Mouse (Mus musculus) CH12.LX (cell line): ENCODE data around the gene Ctbp2.

Experiments used
- CTCF ChIP-seq, 2 experiments: IDR thresholded peaks in 1 of 2; conservative IDR thresholded peaks in 1 of 2; 2 replicates each; pipeline ENCODE4 v1.5.1; 2011 to 2012; ENCODE audit warnings: low read depth in 2 of 2, low read length in 2 of 2, improper control_type of control experiment in 1 of 2, inconsistent platforms in 1 of 2, mild to moderate bottlenecking in 1 of 2, moderate library complexity in 1 of 2
- EP300 ChIP-seq: IDR thresholded peaks from 2 replicates; pipeline ENCODE4 v1.6.1; 2011; ENCODE audit warnings: low read length, improper control_type of control experiment
- NELFE ChIP-seq: IDR thresholded peaks from 2 replicates; pipeline ENCODE4 v1.6.1; 2011; ENCODE audit warnings: low read depth, low read length, improper control_type of control experiment
- POLR2A ChIP-seq: IDR thresholded peaks from 2 replicates; pipeline ENCODE4 v1.6.1; 2011; ENCODE audit warnings: low read depth, mild to moderate bottlenecking, improper control_type of control experiment, low read length
- TCF12 ChIP-seq: IDR thresholded peaks from 2 replicates; pipeline ENCODE4 v1.6.1; 2014; ENCODE audit warnings: low read depth, mild to moderate bottlenecking, inconsistent platforms, low read length, improper control_type of control experiment

DNA sequence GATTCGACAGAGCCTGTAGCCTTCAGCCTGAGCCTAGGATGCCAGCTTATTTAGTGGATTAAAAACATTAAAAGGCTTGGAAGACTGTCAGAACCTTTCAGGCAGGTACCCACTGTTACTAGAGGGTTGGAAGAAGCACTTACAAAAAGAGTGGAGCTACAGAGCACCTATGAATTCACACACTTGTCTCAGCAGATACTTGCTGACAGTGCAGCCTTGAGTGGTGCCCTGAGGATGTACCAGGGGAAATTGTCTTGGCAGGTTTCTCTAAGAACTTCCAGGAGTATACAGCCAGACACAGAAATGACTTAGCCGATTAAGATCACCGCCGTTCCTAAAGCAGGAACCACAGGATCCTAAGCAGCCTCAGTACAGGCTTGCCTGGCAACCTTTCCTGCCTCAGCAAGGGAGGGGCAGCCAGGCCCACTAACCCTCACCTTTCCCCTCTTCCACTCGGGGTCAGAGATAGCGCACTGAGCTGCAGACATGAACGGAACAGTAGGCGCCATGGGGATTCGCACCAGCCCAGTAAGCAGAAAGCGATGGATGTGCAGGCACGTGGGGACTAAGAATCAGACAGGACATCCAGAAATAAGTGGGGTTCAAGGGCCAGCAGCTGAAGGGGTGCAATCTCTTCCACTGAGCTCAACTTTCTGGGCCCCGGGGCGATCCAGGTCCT is 40.1 kb downstream of the Ctbp2 start:
- TF ChIP-seq EP300 (no peak), POLR2A (no peak), TCF12 (no peak), CTCF (conservative IDR thresholded peaks at IDR 0.05 in 1 of 2, IDR thresholded peaks at IDR 0.05 in 1 of 2; ENCODE audit: low read depth in 2 of 2, low read length in 2 of 2) (no peak), NELFE (no peak)
